Mouse (Mus musculus): ENCODE data around the gene Zbtb16. TPM values are rescaled to one million over a fixed set of nuclear protein-coding genes. Genes with fewer than 3 reads are reported as not detected.

The Zbtb16 gene
- polyA plus RNA-seq, 1 experiment = not detected

GRCm38 (mm10) chr9:48786814-48787213 lies 49.2 kb downstream of the Zbtb16 start:
- H3K27ac ChIP-seq (ENCODE audit: insufficient read depth, low read depth, low read length) = no peak overlapping the region
- WGBS = 77% methylated on average over 6 of the region's 6 CpGs
- H3K4me1 ChIP-seq (ENCODE audit: control insufficient read depth, insufficient read depth, low read length) = peaks cover 26% of the 10 kb centered on the region
- TF ChIP-seq CTCF (IDR thresholded peaks at IDR 0.05; ENCODE audit: insufficient read depth, low read depth, low read length) (no peak), POLR2A (IDR thresholded peaks at IDR 0.05; ENCODE audit: insufficient read depth, low read depth, low read length) (no peak)
- H3K4me3 ChIP-seq (ENCODE audit: insufficient read depth, low read depth, low read length) = no peak overlapping the region

GRCm38 (mm10) chr9:48784937-48785336 lies 51.1 kb downstream of the Zbtb16 start:
- Histone ChIP-seq H3K4me3 (ENCODE audit: insufficient read depth, low read depth, low read length) (no peak overlapping the region), H3K27ac (ENCODE audit: insufficient read depth, low read depth, low read length) (no peak overlapping the region), H3K4me1 (ENCODE audit: control insufficient read depth, insufficient read depth, low read length) (peaks cover 26% of the 10 kb centered on the region)
- WGBS = 88% methylated on average over 6 of the region's 6 CpGs
- TF ChIP-seq POLR2A (IDR thresholded peaks at IDR 0.05; ENCODE audit: insufficient read depth, low read depth, low read length) (no peak), CTCF (IDR thresholded peaks at IDR 0.05; ENCODE audit: insufficient read depth, low read depth, low read length) (no peak)

GRCm38 (mm10) chr9:48783292-48783691 lies 52.7 kb downstream of the Zbtb16 start:
- Histone ChIP-seq H3K27ac (ENCODE audit: insufficient read depth, low read depth, low read length) (no peak overlapping the region), H3K4me1 (ENCODE audit: control insufficient read depth, insufficient read depth, low read length) (peaks cover 18% of the 10 kb centered on the region), H3K4me3 (ENCODE audit: insufficient read depth, low read depth, low read length) (no peak overlapping the region)
- 88% methylated on average over 4 of the region's 4 CpGs for WGBS
- TF ChIP-seq POLR2A (IDR thresholded peaks at IDR 0.05; ENCODE audit: insufficient read depth, low read depth, low read length) (no peak), CTCF (IDR thresholded peaks at IDR 0.05; ENCODE audit: insufficient read depth, low read depth, low read length) (no peak)

- Histone ChIP-seq H3K4me3 (ENCODE audit: insufficient read depth, low read depth, low read length) (no peak overlapping the region), H3K4me1 (ENCODE audit: control insufficient read depth, insufficient read depth, low read length) (peaks cover 15% of the 10 kb centered on the region), H3K27ac (ENCODE audit: insufficient read depth, low read depth, low read length) (no peak overlapping the region)
- WGBS = 58% methylated on average over 15 of the region's 15 CpGs
- TF ChIP-seq CTCF (IDR thresholded peaks at IDR 0.05; ENCODE audit: insufficient read depth, low read depth, low read length) = no peak
- TF ChIP-seq POLR2A (IDR thresholded peaks at IDR 0.05; ENCODE audit: insufficient read depth, low read depth, low read length) = no peak
These were observed 53.5 kb downstream of the Zbtb16 start for GRCm38 (mm10) chr9:48782284-48783060.

GRCm38 (mm10) chr9:48776268-48776667 lies 59.8 kb downstream of the Zbtb16 start:
- H3K4me3 ChIP-seq (ENCODE audit: insufficient read depth, low read depth, low read length) = no peak overlapping the region
- TF ChIP-seq CTCF (IDR thresholded peaks at IDR 0.05; ENCODE audit: insufficient read depth, low read depth, low read length) = no peak
- no peak for TF ChIP-seq POLR2A (IDR thresholded peaks at IDR 0.05; ENCODE audit: insufficient read depth, low read depth, low read length)
- peaks cover 19% of the 10 kb centered on the region for H3K4me1 ChIP-seq (ENCODE audit: control insufficient read depth, insufficient read depth, low read length)
- no peak overlapping the region for H3K27ac ChIP-seq (ENCODE audit: insufficient read depth, low read depth, low read length)
- WGBS = 51% methylated on average over 7 of the region's 7 CpGs

- Histone ChIP-seq H3K27ac (ENCODE audit: insufficient read depth, low read depth, low read length) (no peak overlapping the region), H3K4me1 (ENCODE audit: control insufficient read depth, insufficient read depth, low read length) (peaks cover 25% of the 10 kb centered on the region), H3K4me3 (ENCODE audit: insufficient read depth, low read depth, low read length) (no peak overlapping the region)
- TF ChIP-seq CTCF (IDR thresholded peaks at IDR 0.05; ENCODE audit: insufficient read depth, low read depth, low read length) (no peak), POLR2A (IDR thresholded peaks at IDR 0.05; ENCODE audit: insufficient read depth, low read depth, low read length) (no peak)
- 86% methylated on average over 2 of the region's 2 CpGs for WGBS
These were observed 60.5 kb downstream of the Zbtb16 start for GRCm38 (mm10) chr9:48775561-48775960.

GRCm38 (mm10) chr9:48773710-48774109 lies 62.3 kb downstream of the Zbtb16 start:
- no peak overlapping the region for H3K27ac ChIP-seq (ENCODE audit: insufficient read depth, low read depth, low read length)
- H3K4me1 ChIP-seq (ENCODE audit: control insufficient read depth, insufficient read depth, low read length) = peaks cover 33% of the 10 kb centered on the region
- TF ChIP-seq POLR2A (IDR thresholded peaks at IDR 0.05; ENCODE audit: insufficient read depth, low read depth, low read length) (no peak), CTCF (IDR thresholded peaks at IDR 0.05; ENCODE audit: insufficient read depth, low read depth, low read length) (no peak)
- WGBS = 84% methylated on average over 8 of the region's 8 CpGs
- H3K4me3 ChIP-seq (ENCODE audit: insufficient read depth, low read depth, low read length) = no peak overlapping the region

- no peak overlapping the region for H3K27ac ChIP-seq (ENCODE audit: insufficient read depth, low read depth, low read length)
- H3K4me3 ChIP-seq (ENCODE audit: insufficient read depth, low read depth, low read length) = no peak overlapping the region
- H3K4me1 ChIP-seq (ENCODE audit: control insufficient read depth, insufficient read depth, low read length) = peaks cover 33% of the 10 kb centered on the region
- 91% methylated on average over 6 of the region's 6 CpGs for WGBS
- no peak for TF ChIP-seq CTCF (IDR thresholded peaks at IDR 0.05; ENCODE audit: insufficient read depth, low read depth, low read length)
- TF ChIP-seq POLR2A (IDR thresholded peaks at IDR 0.05; ENCODE audit: insufficient read depth, low read depth, low read length) = no peak
These were observed 62.9 kb downstream of the Zbtb16 start for GRCm38 (mm10) chr9:48773130-48773529.

- peaks cover 40% of the 10 kb centered on the region for H3K4me1 ChIP-seq (ENCODE audit: control insufficient read depth, insufficient read depth, low read length)
- H3K4me3 ChIP-seq (ENCODE audit: insufficient read depth, low read depth, low read length) = no peak overlapping the region
- no peak overlapping the region for H3K27ac ChIP-seq (ENCODE audit: insufficient read depth, low read depth, low read length)
- 91% methylated on average over 6 of the region's 6 CpGs for WGBS
- no peak for TF ChIP-seq POLR2A (IDR thresholded peaks at IDR 0.05; ENCODE audit: insufficient read depth, low read depth, low read length)
- TF ChIP-seq CTCF (IDR thresholded peaks at IDR 0.05; ENCODE audit: insufficient read depth, low read depth, low read length) = no peak
These were observed 64.5 kb downstream of the Zbtb16 start for GRCm38 (mm10) chr9:48771504-48771903.

Measured in olfactory bulb, adult 2 months (tissue).